Mouse (Mus musculus): ENCODE measurements around the gene 1600002K03Rik.

The 1600002K03Rik gene

DNA sequence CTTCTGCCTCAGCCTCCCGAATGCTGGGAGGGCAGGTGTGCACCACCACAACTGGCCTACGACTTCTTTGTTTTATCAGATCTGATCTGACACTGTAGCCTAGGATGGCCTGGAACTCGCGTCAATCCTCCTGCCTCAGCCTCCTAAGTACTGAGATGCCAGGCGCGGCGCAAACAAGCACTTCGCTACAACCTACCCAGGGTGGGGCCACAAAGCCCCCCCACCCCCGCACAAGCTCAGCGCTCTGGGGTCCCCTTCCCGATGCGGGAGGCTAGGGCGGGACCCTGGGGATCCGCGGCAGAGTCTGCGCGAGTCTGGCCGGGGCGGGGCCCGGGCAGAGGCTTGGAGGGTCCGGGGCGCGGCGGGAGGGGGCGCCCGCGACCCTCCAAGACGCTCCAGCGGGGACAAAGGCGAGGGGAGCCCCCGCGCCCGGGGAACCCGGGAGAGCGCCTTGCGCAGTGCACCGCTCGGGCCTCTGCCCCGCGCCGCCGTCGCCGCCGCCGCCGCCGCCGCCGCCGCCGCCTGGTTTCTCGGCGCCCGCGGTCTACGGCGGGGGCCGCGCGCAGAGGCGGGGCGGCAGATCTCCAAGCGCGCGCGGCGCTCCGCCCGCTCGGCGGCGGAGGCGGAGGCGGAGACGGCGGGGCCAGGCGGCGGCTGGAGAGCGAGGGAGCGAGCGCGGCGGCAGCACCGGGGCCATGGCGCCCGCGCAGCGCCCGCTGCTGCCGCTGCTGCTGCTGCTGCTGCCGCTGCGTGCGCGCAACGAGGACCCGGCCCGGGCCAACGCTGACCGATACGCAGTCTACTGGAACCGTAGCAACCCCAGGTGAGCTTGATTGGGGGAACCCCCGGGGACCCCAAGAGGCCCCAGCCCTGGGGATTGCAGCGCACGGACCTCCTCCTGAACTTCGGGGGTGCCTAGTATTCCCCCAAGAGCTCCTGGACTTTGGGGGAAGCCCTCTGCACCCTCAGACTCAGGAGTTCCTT, 6.6 kb downstream of the 1600002K03Rik start, which contains the start of gene Efna2:
TSS of gene Efna2 (plus strand) at position 415 of the 984 bp plus-strand sequence.
- intact Hi-C loops (cut with DNase I), result no loop called here

DNA sequence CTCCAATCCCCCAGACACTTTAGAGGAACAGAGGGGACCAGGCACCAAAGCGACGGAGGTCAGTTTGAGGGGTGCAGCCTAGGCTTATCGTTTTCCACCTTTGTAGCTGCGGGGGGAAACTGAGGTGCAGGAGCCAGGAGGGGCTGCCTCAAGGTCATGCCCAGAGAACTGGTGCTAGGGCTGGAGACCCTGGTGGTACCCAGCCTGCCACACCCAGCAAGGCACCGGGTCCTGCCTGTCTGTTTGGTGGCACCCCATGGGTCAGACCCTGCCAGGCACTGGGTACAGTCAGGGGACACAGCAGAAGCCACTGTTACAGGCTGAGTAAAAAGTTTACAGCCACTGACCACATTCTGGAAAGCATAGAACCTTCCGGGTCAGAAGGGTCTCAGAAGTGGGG, 7.5 kb downstream of the 1600002K03Rik start:
- intact Hi-C loops (cut with DNase I), result no loop called here

DNA sequence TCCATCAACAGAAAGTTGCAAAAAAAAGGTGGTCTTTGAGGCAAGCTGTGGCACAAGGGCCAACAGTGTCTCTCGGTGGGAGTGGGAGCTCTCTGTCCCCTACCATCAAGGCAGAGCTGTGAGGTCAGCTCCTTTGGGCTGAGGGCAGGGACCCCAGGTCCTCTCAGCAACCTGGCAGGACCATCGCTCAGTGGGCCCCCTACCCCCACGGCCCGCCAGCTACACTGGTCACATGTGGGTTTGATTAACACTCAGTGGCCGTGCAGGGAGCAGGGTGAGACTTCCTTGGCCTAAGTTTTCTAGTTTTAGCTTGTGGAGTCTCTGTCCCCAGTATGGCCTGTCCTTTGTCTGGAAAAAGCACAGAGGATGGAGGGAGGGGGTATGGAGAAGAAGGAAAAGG, 8.1 kb downstream of the 1600002K03Rik start:
- intact Hi-C loops (cut with DNase I), result no loop called here

DNA sequence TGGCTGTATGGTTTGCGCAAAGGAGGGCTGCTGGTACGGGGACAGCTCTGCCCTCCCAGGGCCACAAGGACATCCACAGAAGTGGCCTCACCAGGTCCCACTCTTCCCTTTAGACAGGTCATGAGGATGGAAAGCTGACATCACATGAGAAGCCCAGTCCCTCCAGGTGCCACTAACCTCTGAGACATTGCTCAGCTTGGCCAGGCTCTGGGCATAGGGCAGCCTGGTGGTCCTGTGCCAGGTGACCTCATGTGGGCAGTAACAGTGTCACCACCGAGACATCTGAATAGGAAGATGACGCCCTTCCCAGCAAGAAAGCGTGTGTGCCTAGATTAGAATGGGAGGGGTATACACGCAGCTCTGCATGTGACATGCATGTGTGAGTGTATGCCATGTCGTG, 9.8 kb downstream of the 1600002K03Rik start:
- intact Hi-C loops (cut with DNase I), result no loop called here

DNA sequence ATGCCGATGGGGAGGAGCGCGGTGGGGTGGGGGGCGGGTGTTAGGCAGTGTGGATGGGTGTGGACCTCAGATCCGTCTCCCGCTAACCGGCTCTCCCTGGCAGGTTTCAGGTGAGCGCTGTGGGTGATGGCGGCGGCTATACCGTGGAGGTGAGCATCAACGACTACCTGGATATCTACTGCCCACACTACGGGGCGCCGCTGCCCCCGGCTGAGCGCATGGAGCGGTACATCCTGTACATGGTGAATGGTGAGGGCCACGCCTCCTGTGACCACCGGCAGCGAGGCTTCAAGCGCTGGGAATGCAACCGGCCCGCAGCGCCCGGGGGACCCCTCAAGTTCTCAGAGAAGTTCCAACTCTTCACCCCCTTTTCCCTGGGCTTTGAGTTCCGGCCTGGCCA, 13.9 kb downstream of the 1600002K03Rik start:
- intact Hi-C loops (cut with DNase I), result no loop called here

DNA sequence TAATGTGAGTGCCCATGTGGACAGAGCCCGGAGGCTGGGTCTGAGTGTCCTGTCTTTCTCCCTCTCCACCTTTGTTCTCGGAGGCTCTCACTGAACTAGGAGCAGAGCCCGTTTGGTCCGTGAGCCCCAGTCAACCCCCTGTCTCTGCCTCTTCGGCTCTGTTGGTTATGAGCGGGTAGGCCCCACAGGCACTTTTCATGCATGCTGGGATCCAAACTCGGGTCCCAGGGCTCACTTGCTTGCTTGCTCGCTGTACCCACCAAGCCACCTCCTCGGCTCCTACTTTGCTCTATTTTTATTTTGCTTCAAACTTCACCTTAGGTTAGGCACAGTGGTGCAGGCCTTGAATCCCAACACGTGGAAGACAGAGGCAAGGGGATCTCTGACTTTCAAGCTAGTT, 15.0 kb downstream of the 1600002K03Rik start:
- intact Hi-C loops (cut with DNase I), result no loop called here

DNA sequence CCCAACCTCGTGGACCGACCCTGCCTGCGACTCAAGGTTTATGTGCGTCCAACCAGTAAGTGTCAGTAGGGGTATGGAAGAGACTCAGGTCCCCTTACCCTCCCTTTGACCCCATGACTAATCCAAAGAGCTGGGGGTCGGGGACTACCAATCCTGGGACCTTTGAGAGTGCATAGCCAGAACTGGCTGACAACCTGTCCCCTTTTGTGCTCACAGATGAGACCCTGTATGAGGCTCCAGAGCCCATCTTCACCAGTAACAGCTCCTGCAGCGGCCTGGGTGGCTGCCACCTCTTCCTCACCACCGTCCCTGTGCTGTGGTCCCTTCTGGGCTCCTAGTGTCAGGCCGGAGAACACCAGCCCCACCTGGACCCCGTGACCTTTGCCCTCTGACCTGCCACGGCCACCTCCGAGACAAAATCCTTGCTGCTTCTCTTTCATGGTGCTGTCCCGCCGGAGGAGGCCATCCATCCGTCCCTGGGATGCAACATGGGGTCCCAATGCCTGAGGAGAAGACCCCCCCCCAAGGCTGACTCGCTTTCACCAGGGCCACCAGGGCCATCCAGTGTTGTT, 15.8 kb downstream of the 1600002K03Rik start:
- intact Hi-C loops (cut with DNase I), result no loop called here

DNA sequence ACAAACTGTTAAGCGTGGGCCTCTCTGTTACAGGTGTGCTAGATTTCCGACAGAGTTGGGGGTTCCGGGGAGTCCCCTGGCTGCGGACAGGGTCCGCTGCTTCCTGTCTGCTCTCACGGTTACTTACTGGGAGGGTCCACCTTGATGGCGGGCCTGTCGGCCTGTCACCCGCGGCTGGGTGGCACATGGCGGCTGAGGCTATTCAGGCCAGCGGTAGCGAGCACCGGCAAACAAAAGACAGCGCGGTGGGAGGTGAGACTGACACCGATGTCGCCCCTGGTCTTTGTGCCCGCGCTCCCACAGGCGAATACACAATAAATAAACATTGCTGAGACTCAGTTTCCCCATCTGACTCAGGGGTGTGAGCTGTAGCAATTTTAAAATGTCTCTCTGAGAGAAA, 17.3 kb downstream of the 1600002K03Rik start:
- intact Hi-C loops (cut with DNase I), result no loop called here

DNA sequence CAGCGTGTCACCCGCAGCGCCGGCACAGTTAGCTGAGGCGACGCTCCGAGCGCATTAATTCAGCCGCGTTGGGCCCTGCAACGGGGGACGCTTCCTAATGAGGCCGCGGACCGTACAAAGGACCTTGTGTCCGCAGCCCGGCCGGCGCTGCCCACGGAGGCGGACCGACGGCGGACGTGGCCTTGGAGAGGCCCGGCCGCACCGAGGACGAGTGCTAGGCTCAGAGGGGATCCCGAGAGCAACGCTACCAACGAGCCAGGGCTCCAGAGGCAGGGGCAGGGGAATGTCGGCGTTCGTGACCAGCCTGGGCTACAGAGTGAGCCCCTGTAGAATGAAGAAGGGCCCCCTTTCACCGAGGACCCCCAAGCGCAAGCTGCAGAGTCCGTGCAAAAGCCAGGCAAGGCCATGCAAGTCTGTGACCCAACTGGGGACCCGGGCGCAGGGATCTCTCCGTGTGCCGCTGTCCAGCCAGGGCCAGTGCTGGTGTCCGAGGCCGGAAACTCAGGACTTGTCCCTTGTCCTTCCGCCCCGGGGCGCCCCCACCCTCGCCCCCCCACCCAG, 17.8 kb downstream of the 1600002K03Rik start:
- intact Hi-C loops (cut with DNase I), result no loop called here

DNA sequence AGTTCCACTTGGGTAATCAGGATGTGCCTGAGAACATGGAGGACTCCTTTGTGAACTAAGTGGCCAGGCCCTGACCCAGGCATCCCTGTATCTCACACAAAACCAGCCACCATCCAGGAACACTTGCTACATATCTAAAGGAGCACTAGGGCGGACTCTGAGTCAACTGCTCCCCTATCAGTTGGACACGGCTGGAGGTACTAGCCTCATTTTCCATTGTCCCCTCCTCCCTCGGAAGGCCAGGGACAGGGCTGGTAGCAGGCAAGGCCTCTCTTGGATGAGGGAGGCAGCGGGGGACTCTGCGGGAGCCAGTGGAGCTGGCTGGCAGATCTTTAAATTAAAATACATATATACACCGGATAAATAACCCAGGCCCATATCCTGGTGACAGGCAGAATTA, 21.2 kb downstream of the 1600002K03Rik start:
- intact Hi-C loops (cut with DNase I), result no loop called here

DNA sequence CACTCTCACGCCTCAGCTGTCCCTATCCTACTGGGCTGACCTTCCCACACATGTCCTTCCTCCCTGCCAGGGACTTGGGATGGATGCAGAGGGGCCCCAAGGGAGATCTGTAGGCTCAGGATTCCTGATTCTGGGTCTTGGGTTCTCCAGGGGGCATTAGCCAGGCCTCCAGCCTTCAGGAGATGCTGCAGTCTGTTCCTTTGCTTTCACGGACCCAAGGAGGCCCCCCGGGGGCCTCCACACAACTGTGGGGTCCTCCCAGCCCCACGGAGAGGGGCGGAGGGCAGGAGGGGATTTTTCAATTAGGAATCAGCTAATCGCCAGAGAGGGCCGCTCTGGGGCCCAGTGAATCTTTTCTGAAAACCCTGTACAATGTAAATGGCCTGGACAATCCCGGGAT, 21.7 kb downstream of the 1600002K03Rik start:
- intact Hi-C loops (cut with DNase I), result no loop called here

DNA sequence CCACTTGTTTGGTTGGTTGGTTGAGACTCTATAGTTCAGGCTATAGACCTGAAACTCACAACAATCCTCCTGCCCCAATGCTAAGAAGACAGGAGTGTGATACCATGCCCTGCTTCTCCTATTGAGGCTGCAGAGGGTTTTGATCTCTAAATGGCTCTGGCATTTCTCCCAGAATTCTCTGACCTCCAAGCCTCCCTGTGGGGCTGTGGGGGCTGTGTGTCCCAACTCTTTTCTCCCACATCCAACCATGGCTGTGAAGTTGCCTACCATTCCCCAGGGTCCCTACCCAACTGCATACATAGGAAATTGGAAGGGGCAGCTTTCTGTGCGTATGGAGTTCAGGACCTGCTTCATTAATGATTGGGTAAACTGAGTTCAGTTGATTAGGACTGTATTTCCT, 23.4 kb downstream of the 1600002K03Rik start:
- intact Hi-C loops (cut with DNase I), result loop anchor here (2.0 kb wide), 1 partner anchor 49 kb away; no protein-coding TSS in a partner anchor

DNA sequence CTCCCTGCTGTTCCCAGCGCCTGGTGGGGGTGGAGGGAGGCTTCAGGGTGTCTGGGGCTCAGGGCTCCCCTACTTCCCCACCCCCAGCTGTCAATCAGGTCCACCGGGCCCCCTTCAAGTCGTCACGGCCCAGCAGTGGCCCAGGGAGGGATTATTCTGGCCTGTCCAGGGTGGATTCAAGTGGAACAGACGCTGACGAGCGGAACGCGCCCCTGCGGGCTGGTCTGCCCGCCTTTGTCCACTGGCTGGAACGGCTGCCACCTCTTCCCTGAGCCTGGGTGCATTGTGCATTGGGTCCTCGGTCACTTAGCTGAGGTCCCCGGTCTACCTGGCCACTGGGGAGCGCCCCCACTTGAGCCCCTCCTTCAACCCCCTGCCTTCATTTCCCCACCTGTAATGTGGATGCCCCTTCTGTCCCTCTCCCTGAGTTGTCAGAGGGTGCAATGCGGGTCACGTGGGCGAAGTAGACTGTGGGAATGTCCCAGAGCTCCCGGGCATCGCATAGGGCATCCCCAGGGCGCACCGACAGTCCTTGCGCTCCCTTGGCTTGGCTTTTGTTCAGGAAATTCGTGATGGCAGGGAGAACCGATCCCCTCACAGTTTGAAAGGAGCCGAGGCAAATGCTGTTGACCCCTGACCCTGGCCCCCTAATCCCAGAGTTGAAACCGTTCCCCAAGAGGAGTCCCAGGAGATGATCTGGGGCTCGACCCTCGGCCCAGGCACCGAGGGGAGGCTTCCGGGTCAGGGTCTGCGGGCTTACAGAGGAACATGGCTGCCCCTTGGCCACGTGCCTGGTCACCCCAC, 24.2 kb downstream of the 1600002K03Rik start:
- intact Hi-C loops (cut with DNase I), result loop anchor here (2.0 kb wide), 1 partner anchor 48 kb away; no protein-coding TSS in a partner anchor

DNA sequence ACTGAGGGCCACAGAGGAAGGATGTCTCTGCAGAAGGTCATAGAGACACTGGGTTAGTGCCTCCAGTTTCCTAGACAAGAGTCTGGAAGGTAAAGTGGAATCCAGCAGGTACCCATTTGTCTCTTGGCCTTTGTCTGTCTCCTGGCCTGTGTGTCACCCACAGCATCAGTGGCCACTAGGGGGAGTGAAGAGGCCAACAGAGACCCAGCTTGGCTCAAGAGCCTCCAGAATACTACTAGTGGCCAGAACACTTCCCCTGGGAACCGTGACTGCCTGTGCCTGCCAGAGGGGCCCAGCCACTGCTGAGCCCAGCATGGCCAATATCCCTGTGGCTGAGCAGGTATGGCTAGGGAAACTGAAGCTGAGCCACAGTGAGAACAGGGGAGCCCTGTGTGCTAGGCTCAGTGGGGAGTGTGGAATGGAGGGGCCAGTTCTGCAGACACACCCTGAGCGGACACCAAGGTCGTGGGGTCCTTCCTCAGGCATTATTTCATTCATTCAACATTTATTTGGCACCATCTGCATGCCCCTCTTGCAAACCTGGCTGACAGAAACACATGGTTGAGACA, 26.8 kb downstream of the 1600002K03Rik start:
- intact Hi-C loops (cut with DNase I), result no loop called here

DNA sequence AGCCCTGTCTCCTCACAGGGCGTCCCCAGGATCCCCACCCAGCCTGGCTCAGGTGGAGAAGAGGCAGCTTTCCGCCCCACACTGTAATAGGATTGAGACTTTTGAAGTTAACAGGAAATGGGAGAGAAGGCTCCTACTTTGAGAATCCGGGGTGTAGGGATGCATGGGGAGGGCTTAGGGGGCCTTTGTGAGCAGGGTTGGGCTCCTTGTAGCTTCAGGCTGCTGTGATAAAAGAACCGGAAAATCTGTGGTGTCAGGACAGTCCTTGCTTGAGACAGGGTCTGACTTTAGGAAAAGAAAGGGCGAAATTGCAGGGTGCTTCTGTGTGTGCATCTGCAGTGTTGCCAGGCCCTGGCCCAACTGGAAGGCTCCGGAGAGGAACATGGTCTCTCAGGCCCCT, 27.7 kb downstream of the 1600002K03Rik start:
- intact Hi-C loops (cut with DNase I), result no loop called here

DNA sequence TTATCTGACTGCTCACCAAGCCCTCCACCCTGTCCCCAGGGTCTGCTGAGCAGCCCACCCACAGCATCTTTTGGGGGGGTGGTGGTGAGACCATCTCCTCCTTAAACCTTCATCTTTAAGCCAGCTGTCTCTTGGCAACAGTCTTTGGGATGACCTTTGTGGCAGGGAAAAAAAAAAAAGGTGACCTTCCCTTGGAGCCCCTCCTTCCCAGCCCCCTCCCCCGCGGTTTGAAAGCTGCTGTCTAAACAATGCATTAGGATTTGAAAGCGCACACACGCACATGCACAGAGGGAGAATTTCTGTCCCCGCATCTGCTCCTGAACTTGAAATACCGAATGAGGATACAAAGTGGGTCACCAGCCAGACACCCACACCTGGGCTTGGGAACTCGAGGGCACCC, 31.3 kb downstream of the 1600002K03Rik start:
- intact Hi-C loops (cut with DNase I), result no loop called here

DNA sequence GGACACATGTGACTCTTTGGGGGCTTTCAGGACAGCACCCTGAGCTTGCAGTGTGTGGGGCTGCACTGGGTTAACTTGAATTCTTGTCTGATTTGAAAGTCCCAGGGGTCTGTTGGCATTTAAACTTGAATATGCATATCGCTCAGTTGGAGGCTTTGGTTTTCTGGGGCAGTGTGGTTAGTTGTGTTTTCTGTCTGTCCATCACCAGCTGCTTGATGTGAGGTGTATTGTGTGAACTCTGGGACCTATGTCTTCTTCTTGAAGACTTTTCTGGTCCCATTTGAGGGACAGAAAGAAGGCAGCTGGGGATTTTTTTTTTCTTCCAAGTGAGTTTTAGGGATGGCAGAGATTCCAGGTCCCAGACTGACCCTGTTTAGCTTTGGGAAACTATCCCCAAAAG, 34.5 kb downstream of the 1600002K03Rik start:
- intact Hi-C loops (cut with DNase I), result no loop called here

DNA sequence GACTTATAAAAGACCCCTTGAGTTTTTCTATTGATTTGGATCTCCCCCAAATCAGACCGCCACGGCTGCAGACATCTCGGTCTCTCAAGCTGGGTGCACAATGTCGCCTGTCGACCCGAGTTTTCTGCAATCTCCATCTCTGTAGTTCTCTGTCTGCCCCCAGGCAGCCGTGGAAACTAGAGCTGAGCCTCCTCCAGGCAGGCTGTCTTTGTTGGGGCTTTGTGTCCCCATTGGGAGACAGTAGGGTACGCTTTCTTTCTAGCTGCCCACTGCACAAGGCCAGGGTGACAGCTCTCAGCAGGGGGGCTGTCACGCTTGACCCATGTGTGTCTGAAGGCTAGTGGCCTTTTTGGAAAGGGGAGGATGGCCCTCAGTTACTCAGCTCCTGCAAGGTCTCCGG, 34.9 kb downstream of the 1600002K03Rik start:
- intact Hi-C loops (cut with DNase I), result no loop called here

DNA sequence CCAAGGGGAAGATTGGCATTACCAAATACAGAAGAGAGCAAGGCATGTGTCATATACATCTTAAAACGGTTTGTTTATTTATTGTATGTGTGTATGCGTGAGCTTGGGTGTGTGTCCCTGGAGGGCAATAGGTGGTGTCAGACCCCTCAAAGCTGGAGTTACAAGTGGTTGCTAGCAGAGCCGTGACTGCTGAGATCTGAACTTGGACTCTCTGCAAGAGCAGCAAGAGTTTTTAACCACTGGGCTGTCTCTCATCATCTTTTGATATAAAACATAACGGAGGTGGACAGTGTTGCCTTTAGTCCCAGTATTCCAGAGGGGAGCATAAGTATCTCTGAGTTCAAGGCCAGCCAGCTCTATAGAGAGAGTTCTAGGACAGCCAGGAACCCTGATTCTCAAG, 35.5 kb downstream of the 1600002K03Rik start:
- intact Hi-C loops (cut with DNase I), result no loop called here

DNA sequence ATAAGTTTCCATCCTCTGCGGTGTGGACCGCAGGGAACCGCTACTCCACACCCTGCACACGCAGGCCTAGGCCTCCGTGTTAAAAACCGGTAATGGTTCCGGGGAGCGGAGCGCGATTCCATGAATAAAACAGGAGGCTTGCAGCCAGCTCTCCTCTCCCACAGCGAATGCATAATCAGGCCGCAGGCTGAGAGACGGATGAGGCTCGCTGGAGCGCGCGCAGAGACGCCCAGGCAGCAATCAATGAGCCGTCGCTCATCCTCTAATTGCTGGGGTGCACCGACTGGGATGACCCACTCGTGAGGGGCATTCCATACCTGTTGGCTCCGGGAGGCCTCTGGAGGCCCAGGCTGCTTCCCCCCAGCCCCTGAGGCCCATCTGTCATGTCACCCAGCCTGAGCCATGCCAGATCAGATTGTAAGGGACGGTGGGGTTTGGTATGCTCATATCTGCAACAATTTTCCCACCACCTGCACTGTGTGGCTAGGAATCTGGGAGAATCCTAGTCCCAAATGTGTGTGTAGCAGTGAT, 36.2 kb downstream of the 1600002K03Rik start:
- intact Hi-C loops (cut with DNase I), result no loop called here
